Mouse (Mus musculus) thymus, postnatal 0 days (tissue): ENCODE data around the gene Txndc17. TPM values are rescaled to one million over a fixed set of nuclear protein-coding genes. Genes with fewer than 3 reads are reported as not detected.
"Not testable (repeated sequence)": the region's sequence is repeated elsewhere in the genome, so short reads cannot be mapped to it uniquely, and the experiment has no call there.

ENCODE experiments used
- DNase-seq: peaks from one replicate; pipeline ENCODE4 v3.0.0-alpha.2; 2015; ENCODE audit warnings: low spot score
- polyA plus RNA-seq: library from polyadenylated mRNA; unstranded; fragments of >200 nt; fragmentation: Nextera tagmentation; extraction: Ambion mirVana; gene quantifications from 2 replicates; pipeline ENCODE4 v1.2.1, GENCODE M21; 2015

Gene Txndc17
- polyA plus RNA-seq: 148 and 164 TPM in 2 replicates

- peak; percentile 87 for DNase-seq
Observed at GRCm38 (mm10) chr11:72207204-72207833, at the start of gene Txndc17, which contains the start of gene 4933427D14Rik. TSS of gene Txndc17 (plus strand) at chr11:72207547. TSS of gene 4933427D14Rik (minus strand) at chr11:72207459.

GRCm38 (mm10) chr11:72163198-72163597 is 44.1 kb upstream of the Txndc17 start:
- no peak for DNase-seq

DNA sequence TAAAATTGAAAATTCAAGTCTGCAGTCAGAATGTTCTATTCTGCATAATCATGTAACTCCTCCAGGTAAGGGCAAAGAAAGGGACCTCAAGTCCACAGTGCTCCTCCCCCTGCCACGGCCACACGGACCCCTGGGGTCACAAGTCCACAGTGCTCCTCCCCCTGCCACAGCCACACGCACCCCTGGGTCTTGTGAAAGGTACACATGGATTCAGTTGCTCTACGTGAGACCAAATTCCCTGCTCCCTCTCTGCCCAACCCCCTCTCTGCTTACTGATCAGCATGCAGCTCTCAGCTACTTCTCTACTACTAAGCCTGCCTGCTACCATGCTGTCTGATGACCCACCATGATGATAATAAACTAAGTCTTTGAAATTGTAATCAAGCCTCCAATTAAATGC is 37.5 kb upstream of the Txndc17 start:
- no peak for DNase-seq

- DNase-seq: not testable (repeated sequence)
Observed at GRCm38 (mm10) chr11:72171906-72172305, 35.4 kb upstream of the Txndc17 start.

GRCm38 (mm10) chr11:72173506-72173905 is 33.8 kb upstream of the Txndc17 start:
- no peak for DNase-seq

GRCm38 (mm10) chr11:72174721-72175120 is 32.6 kb upstream of the Txndc17 start:
- DNase-seq: no peak

DNA sequence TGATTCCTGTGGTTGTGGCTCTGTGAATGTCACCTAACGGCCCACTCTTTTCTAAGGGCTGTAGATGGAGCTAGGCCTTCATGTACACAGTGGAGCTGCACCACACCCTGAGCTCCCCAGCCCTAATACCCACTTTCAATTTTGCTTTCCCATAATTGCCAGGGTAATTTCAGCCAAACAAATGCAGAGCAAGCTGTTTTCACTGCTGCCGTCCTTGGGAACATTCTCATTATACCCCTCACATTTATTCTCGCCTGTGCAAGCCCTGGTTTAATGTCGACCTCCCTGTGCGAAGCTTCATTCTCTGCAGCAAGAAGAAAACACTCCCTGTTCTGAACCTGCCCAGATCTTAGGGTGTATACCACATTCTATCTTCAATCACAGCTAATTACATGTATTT is 31.4 kb upstream of the Txndc17 start:
- DNase-seq: no peak

- DNase-seq: no peak
Observed at GRCm38 (mm10) chr11:72176553-72176952, 30.8 kb upstream of the Txndc17 start.

DNA sequence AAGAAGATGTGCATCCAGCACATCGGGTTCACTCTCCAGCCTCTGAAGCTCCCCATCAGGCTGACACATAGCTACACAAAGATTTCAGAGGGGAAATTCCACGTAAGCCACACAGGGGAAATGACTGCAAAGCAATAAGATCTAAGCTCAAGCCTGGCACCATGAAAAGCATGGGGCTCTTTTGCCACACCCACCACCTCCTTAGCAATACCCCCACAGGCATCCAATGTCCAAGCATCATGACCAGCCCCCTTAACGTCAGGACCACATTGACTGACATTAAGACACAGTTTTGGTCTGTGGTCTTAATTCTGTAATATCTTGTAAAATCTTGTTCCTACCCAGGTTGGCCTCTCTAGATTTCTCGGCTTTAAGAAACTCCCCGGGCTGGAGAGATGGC is 26.8 kb upstream of the Txndc17 start:
- no peak for DNase-seq

DNA sequence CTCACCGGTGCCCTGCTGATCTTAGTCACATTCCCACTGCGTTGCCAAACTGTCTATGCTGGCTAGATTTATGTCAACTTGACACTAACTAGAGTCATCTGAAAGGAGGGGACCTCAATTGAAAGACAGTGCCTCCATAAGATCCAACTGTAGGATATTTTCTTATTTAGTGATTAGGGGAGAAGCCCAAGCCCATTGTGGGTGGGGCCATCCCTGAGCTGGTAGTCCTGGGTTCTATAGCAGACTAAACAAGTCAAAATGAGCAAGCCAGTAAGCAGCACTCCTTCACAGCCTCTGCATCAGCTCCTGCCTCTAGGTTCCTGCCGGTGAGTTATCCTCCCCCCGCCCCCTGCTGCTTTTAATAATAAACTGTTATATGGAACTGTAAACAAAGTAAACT is 26.2 kb upstream of the Txndc17 start:
- DNase-seq: no peak

- DNase-seq: no peak
Observed at GRCm38 (mm10) chr11:72184252-72184651, 23.1 kb upstream of the Txndc17 start.

DNA sequence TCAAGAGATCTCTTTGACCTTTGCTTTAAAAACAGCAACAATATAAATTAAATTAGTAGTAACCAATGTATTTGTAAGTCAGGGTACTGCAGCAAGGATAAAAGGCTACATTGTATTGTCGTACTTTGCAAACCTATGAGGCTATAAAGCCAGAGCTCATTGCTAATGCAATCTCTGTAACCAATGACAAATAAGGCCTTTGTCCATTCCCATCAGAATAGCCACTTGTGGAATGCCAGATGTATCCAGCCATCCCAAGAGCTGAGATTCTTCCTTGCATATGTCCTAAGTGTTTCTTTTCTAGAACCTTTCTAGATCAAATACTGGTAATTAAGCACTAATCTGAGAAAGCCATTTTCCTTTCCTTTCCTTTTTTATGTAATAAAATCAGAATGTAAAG is 16.5 kb upstream of the Txndc17 start:
- no peak for DNase-seq

DNA sequence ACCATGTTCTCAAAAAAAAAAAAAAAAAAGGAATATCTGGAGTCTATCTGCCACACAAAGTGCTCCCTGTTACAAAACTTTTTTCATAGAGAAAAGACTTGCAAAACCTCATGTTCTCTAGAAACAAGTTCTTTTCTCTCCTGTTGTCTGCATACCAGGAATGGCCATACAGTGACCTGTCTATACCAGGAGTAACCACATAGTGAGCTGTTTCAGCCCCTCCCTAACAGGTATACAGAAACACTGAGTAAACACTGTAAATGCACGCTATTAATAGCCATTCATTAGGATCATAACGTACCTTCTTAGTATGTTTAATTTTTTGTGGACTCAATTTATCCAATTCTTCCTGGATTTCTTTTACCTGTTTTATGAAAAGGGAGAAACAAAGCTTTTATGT is 13.1 kb upstream of the Txndc17 start:
- DNase-seq: no peak

GRCm38 (mm10) chr11:72196506-72196905 is 10.8 kb upstream of the Txndc17 start:
- no peak for DNase-seq

DNA sequence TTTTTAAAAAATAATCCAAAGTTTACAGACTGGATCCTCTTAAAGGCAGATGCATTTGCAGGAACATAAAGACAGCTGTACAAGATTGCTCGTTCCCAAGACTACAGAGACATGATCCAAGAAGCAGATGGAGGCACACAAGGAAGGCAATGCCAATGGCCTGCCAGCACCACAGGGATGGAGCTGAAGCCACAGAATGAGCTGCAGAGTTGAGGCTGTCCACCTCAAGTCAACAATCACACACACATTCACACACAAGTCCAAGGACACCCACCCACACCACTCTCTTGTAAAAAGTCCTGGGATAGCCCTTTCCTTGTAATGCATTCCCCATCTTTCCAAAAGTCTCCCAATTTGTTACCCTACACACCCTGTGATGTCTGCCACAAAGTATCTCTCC is 3.9 kb upstream of the Txndc17 start:
- no peak for DNase-seq

- no peak for DNase-seq
Observed at GRCm38 (mm10) chr11:72205256-72205655, 2.1 kb upstream of the Txndc17 start.

DNA sequence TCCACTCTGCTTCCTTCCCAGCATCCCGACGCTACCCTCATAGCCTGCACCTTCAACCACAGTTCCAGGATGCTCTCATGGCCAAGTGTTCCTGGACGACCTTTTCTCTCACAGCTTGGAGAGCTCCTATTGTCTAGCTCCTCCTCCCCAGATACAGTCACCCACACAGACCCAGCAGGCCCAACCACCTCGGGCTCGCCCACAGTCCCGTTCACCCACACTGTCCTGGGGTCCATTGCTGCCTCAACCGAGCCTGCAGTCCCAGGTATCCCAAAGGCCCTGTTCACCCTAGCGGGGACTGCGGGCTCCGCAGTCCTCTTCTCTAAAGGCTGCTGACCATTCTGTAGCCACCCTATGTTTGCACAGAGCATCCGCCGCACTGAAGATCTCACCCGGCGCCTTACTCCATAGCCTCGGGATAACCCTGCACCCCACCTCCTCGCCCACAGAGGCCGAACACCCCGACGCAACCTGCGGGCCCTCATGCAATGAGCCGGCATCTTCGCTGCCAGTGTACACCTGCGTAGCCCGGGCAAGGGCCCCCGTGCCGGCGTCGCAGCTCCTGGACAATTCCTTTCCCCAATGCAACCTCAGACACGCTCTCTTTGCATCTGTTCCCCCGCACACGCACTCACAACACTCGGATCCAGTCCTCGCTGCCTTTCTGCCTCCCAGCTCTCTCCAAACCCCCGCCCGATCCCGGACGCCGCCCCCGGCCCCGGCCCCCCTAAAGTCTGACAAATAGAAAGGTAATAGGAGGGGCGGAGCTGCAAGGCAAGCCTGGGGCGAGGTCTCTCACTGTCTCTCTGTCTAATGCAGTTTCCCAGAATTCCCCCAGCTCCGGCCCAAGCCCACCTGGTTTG is 775 bp upstream of the Txndc17 start, which contains the start of gene Gm43951:
TSS of gene Gm43951 (minus strand) at position 500 of the 863 bp plus-strand sequence.
- peak; percentile 12 for DNase-seq

GRCm38 (mm10) chr11:72207834-72208377 is 559 bp downstream of the Txndc17 start:
- no peak for DNase-seq

- DNase-seq: peak; percentile 93
Observed at GRCm38 (mm10) chr11:72214591-72215409, 7.5 kb downstream of the Txndc17 start.

DNA sequence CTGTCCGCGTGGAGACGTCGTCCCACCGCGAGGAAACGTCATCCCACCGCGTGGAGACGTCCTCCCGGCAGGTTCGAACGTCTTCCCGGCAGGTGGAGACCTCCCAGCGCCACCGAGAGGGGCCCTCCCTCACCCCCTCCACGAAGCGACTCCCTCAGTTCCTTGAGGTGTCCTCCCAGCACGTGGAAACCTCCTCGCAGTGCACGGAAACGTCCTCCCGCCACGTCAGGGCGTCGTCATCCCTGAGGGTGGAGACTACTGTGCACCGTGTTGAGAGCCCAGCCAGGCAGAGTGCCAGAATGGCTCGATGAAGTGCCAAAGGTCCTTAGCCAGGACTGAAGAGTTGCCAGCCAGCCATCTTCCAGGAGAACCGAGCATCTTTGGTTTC is 8.1 kb downstream of the Txndc17 start, which contains the start of gene Med31:
TSS of gene Med31 (minus strand) at position 183 of the 388 bp plus-strand sequence.
- peak; percentile 73 for DNase-seq

GRCm38 (mm10) chr11:72217116-72217515 is 9.8 kb downstream of the Txndc17 start:
- DNase-seq: no peak
